ENCODE assay signal across 18 mouse cellular contexts in the genomic region with DNA sequence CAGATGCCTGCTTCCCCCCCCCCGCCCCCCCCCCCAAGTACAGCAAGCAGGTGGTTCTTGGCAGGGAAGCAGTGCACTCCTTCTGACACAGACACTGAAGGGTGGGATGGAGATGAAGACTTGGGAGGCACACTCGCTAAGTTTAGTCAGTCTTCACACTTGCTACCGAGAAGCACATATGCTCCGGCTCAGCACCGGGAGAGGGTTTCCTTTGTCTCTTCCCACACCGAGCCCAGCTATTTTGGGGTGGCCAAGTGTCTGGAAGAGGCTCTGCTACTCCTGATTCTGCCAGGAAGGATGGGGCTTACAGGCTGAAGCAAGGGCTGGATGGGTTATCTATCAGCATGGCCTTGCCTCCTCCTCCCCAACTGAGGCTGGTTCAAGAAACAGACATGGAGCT. TPM values are rescaled to one million over a fixed set of nuclear protein-coding genes. Genes with fewer than 3 reads are reported as not detected.
DNase-seq lines count a peak whose midpoint lies in the region; ATAC-seq and TF ChIP-seq lines count a peak whose summit lies in the region.
"Had no signal": no experiment of that assay in that cellular context is flagged by ENCODE, and none has a peak within 500 bp of the region (broad histone marks: within the 10 kb centered on the region; RNA-seq: fewer than 3 reads in every experiment).

No protein-coding gene starts in this region.

- H3K4me2 ChIP-seq in forebrain, embryonic 15.5 days (replicated peaks) = no peak overlapping the region
- H3K4me2 ChIP-seq in intestine, embryonic 15.5 days (replicated peaks) = no peak overlapping the region
- H3K4me2 ChIP-seq: embryonic facial prominence, embryonic 12.5 days; midbrain, embryonic 12.5 days; stomach, embryonic 15.5 days had no signal

- no peak for DNase-seq in forebrain, embryonic 10.5 days (ENCODE audit: extremely low spot score, low spot score)
- peak; percentile 22 for DNase-seq in brain, embryonic 18.5 days (ENCODE audit: low read depth, low spot score)
- DNase-seq in left cerebral cortex, adult 2 months (ENCODE audit: extremely low spot score in 1 of 2, low spot score in 2 of 2) = peak; percentile 48 to 66
- peak; percentile 65 to 86 for DNase-seq in right cerebral cortex, postnatal 10 days (ENCODE audit: low spot score in 2 of 2)
- DNase-seq in midbrain, embryonic 10.5 days (ENCODE audit: low spot score) = no peak
- DNase-seq in heart, postnatal 36 days = no peak
- DNase-seq: adrenal gland, postnatal 10 days; cerebellum, postnatal 10 days; gastrocnemius, postnatal 10 days; heart, postnatal 14 days; kidney, adult 9 months; thymus, postnatal 14 days had no signal

- no peaks in the 10 kb centered on the region for H3K36me3 ChIP-seq in forebrain, embryonic 15.5 days
- no peaks in the 10 kb centered on the region for H3K36me3 ChIP-seq in forebrain, embryonic 10.5 days (replicated peaks)
- no peaks in the 10 kb centered on the region for H3K36me3 ChIP-seq in intestine, embryonic 15.5 days
- H3K36me3 ChIP-seq in midbrain, embryonic 10.5 days = no peaks in the 10 kb centered on the region
- H3K36me3 ChIP-seq: embryonic facial prominence, embryonic 12.5 days; midbrain, embryonic 12.5 days; stomach, embryonic 15.5 days had no signal

- no peak for TF ChIP-seq CTCF in left cerebral cortex, adult 2 months (IDR thresholded peaks at IDR 0.05)

- 0 out of 2 replicates have a peak, but pooled peaks have one; percentile 27 for ATAC-seq in forebrain, embryonic 15.5 days (replicated peaks)
- ATAC-seq in intestine, embryonic 15.5 days = no peak

- H3K27ac ChIP-seq in forebrain, embryonic 15.5 days (replicated peaks) = no peak overlapping the region
- H3K27ac ChIP-seq in forebrain, embryonic 10.5 days = no peak overlapping the region
- no peak overlapping the region for H3K27ac ChIP-seq in left cerebral cortex, adult 2 months
- no peak overlapping the region for H3K27ac ChIP-seq in intestine, embryonic 15.5 days
- no peak overlapping the region for H3K27ac ChIP-seq in midbrain, embryonic 10.5 days (replicated peaks)
- H3K27ac ChIP-seq: embryonic facial prominence, embryonic 12.5 days; midbrain, embryonic 12.5 days; stomach, embryonic 15.5 days had no signal

- peaks cover 3% of the 10 kb centered on the region; the same call in 1 of the 2 replicates for H3K4me1 ChIP-seq in forebrain, embryonic 15.5 days
- H3K4me1 ChIP-seq in forebrain, embryonic 10.5 days = peaks cover 16% of the 10 kb centered on the region
- peaks cover 9% of the 10 kb centered on the region for H3K4me1 ChIP-seq in intestine, embryonic 15.5 days (replicated peaks)
- 0 out of 2 replicates have a peak, but pooled peaks cover 7% of the 10 kb centered on the region for H3K4me1 ChIP-seq in midbrain, embryonic 10.5 days
- H3K4me1 ChIP-seq: embryonic facial prominence, embryonic 12.5 days; midbrain, embryonic 12.5 days had no signal

- 39% methylated on average over 6 of the region's 6 CpGs for WGBS in forebrain, embryonic 15.5 days
- 58% methylated on average over 6 of the region's 6 CpGs for WGBS in forebrain, embryonic 10.5 days
- 39% methylated on average over 6 of the region's 6 CpGs for WGBS in intestine, embryonic 15.5 days
- 59% methylated on average over 6 of the region's 6 CpGs for WGBS in midbrain, embryonic 10.5 days

- H3K27me3 ChIP-seq in forebrain, embryonic 15.5 days = no peaks in the 10 kb centered on the region
- peaks cover 20% of the 10 kb centered on the region; the same call in 1 of the 2 replicates for H3K27me3 ChIP-seq in forebrain, embryonic 10.5 days (ENCODE audit: poor library complexity, severe bottlenecking)
- no peaks in the 10 kb centered on the region for H3K27me3 ChIP-seq in intestine, embryonic 15.5 days (replicated peaks)
- H3K27me3 ChIP-seq in midbrain, embryonic 10.5 days (ENCODE audit: low read depth, poor library complexity, severe bottlenecking) = no peaks in the 10 kb centered on the region
- H3K27me3 ChIP-seq: CH12.LX; embryonic facial prominence, embryonic 12.5 days; midbrain, embryonic 12.5 days; stomach, embryonic 15.5 days had no signal

- intact Hi-C loops in left cerebral cortex, adult 2 months (cut with DNase I) = loop anchor here (2.0 kb wide), 1 partner anchor 30 kb away; no protein-coding TSS in a partner anchor
- intact Hi-C loops in heart, postnatal 36 days (cut with DNase I) = no loop called here

- H3K4me3 ChIP-seq in forebrain, embryonic 15.5 days = no peak overlapping the region
- no peak overlapping the region for H3K4me3 ChIP-seq in forebrain, embryonic 10.5 days
- H3K4me3 ChIP-seq in left cerebral cortex, adult 2 months = no peak overlapping the region
- no peak overlapping the region for H3K4me3 ChIP-seq in intestine, embryonic 15.5 days (replicated peaks)
- H3K4me3 ChIP-seq in midbrain, embryonic 10.5 days = no peak overlapping the region
- H3K4me3 ChIP-seq: embryonic facial prominence, embryonic 12.5 days; midbrain, embryonic 12.5 days; stomach, embryonic 15.5 days had no signal

- no peaks in the 10 kb centered on the region for H3K9me3 ChIP-seq in forebrain, embryonic 15.5 days
- H3K9me3 ChIP-seq in forebrain, embryonic 10.5 days = no peaks in the 10 kb centered on the region
- no peaks in the 10 kb centered on the region for H3K9me3 ChIP-seq in intestine, embryonic 15.5 days
- H3K9me3 ChIP-seq in midbrain, embryonic 10.5 days (replicated peaks) = no peaks in the 10 kb centered on the region
- H3K9me3 ChIP-seq: embryonic facial prominence, embryonic 12.5 days; midbrain, embryonic 12.5 days; stomach, embryonic 15.5 days had no signal

- H3K9ac ChIP-seq in forebrain, embryonic 15.5 days (replicated peaks) = no peak overlapping the region
- no peak overlapping the region for H3K9ac ChIP-seq in intestine, embryonic 15.5 days
- H3K9ac ChIP-seq: embryonic facial prominence, embryonic 12.5 days; midbrain, embryonic 12.5 days; stomach, embryonic 15.5 days had no signal

RNA-seq across cellular contexts. Expression of a gene that starts 5.3 kb away (rescaled TPM):
- polyA plus RNA-seq in forebrain, embryonic 15.5 days (2015; fragmentation: Nextera tagmentation; extraction: Ambion mirVana) = 14.4 and 16.9 TPM in 2 replicates
- polyA plus RNA-seq in forebrain, embryonic 10.5 days (2016; fragmentation: Nextera tagmentation; extraction: Ambion mirVana) = 14.2 and 16.8 TPM in 2 replicates
- total RNA-seq in left cerebral cortex, adult 2 months (2021) = 10 to 100 TPM; 83.2 to 85.1 TPM
- polyA plus RNA-seq in intestine, embryonic 15.5 days (2015; fragmentation: Nextera tagmentation; extraction: Ambion mirVana) = 59.5 and 64.7 TPM in 2 replicates
- polyA plus RNA-seq in midbrain, embryonic 10.5 days (2016; fragmentation: Nextera tagmentation; extraction: Ambion mirVana) = 16.2 and 16.8 TPM in 2 replicates
- 100 to 1,000 TPM in 1 of 2 experiments, 10 to 100 TPM in 1; 78.2 to 109 TPM for total RNA-seq in heart, postnatal 36 days (2021)

Comparison
In these comparisons a context has a peak if more than half of its experiments do, and no peak if none do; other contexts are left out.
1. DNase-seq: peak in brain, embryonic 18.5 days (single experiment), left cerebral cortex, adult 2 months (2 of 2) and right cerebral cortex, postnatal 10 days (2 of 2); none in forebrain, embryonic 10.5 days (single experiment), midbrain, embryonic 10.5 days (single experiment) and heart, postnatal 36 days (0 of 2).